Mouse (Mus musculus): ENCODE results near the gene Myoz1.

- TF ChIP-seq CTCF (IDR thresholded peaks at IDR 0.05; ENCODE audit: borderline replicate concordance, extremely low read depth, insufficient read depth, insufficient read length) = no peak
- no peak for TF ChIP-seq POLR2A (IDR thresholded peaks at IDR 0.05; ENCODE audit: borderline replicate concordance, extremely low read depth, insufficient read depth, insufficient read length, poor library complexity, severe bottlenecking)
Observed at GRCm38 (mm10) chr14:20662740-20663139, 6.4 kb upstream of the Myoz1 start.
